Mouse (Mus musculus) inflammation-experienced regulatory T-cells, adult 6 months (primary cell): ENCODE measurements around the gene St8sia1. TPM values are rescaled to one million over a fixed set of nuclear protein-coding genes. Genes with fewer than 3 reads are reported as not detected.
"Not testable (repeated sequence)": the region's sequence is repeated elsewhere in the genome, so short reads cannot be mapped to it uniquely, and the experiment has no call there.

ENCODE experiments used
- ATAC-seq: one replicate; pipeline ENCODE4 v1.8.0; 2017
- polyA plus RNA-seq, 3 experiments: library from polyadenylated mRNA; unstranded; fragments of 100-300 nt; shearing (Covaris generic); gene quantifications; one replicate each; pipeline ENCODE4 v1.2.1; 2017

Gene St8sia1
- 10 to 100 TPM in 2 of 3 experiments, 1 to 10 TPM in 1; 1.3 to 14.6 (median 12.7) TPM for polyA plus RNA-seq

- peak; percentile 27 for ATAC-seq
Observed at GRCm38 (mm10) chr6:142964076-142964530, at the start of gene St8sia1. Gene St8sia1 (minus strand): TSS chr6:142964452.

GRCm38 (mm10) chr6:143012513-143013215, 48.4 kb upstream of the St8sia1 start:
- no peak for ATAC-seq

- no peak for ATAC-seq
Observed at GRCm38 (mm10) chr6:143008865-143009264, 44.6 kb upstream of the St8sia1 start.

- ATAC-seq: not testable (repeated sequence)
Observed at GRCm38 (mm10) chr6:143005209-143005608, 41.0 kb upstream of the St8sia1 start.

- ATAC-seq: no peak
Observed at GRCm38 (mm10) chr6:143004801-143005200, 40.5 kb upstream of the St8sia1 start.

GRCm38 (mm10) chr6:142998221-142998999, 34.2 kb upstream of the St8sia1 start:
- ATAC-seq: no peak

GRCm38 (mm10) chr6:142996887-142997286, 32.6 kb upstream of the St8sia1 start:
- no peak for ATAC-seq

- no peak for ATAC-seq
Observed at GRCm38 (mm10) chr6:142995567-142995966, 31.3 kb upstream of the St8sia1 start.

- ATAC-seq: no peak
Observed at GRCm38 (mm10) chr6:142994821-142995220, 30.6 kb upstream of the St8sia1 start.

GRCm38 (mm10) chr6:142993705-142994698, 29.8 kb upstream of the St8sia1 start:
- no peak for ATAC-seq

GRCm38 (mm10) chr6:142992971-142993370, 28.7 kb upstream of the St8sia1 start:
- no peak for ATAC-seq

- ATAC-seq: no peak
Observed at GRCm38 (mm10) chr6:142992099-142992498, 27.8 kb upstream of the St8sia1 start.

GRCm38 (mm10) chr6:142991391-142992059, 27.3 kb upstream of the St8sia1 start:
- ATAC-seq: no peak

GRCm38 (mm10) chr6:142990516-142990915, 26.3 kb upstream of the St8sia1 start:
- ATAC-seq: no peak

GRCm38 (mm10) chr6:142989495-142989894, 25.2 kb upstream of the St8sia1 start:
- no peak for ATAC-seq

GRCm38 (mm10) chr6:142988753-142989152, 24.5 kb upstream of the St8sia1 start:
- ATAC-seq: peak; percentile 76

GRCm38 (mm10) chr6:142988231-142988630, 24.0 kb upstream of the St8sia1 start:
- no peak for ATAC-seq

- no peak for ATAC-seq
Observed at GRCm38 (mm10) chr6:142987616-142988015, 23.4 kb upstream of the St8sia1 start.

- not testable (repeated sequence) for ATAC-seq
Observed at GRCm38 (mm10) chr6:142986706-142987105, 22.5 kb upstream of the St8sia1 start.

- ATAC-seq: not testable (repeated sequence)
Observed at GRCm38 (mm10) chr6:142985561-142986238, 21.4 kb upstream of the St8sia1 start.
